Mouse (Mus musculus) MEL (cell line): ENCODE measurements around the gene Ttc24. TPM values are rescaled to one million over a fixed set of nuclear protein-coding genes. Genes with fewer than 3 reads are reported as not detected.

Source experiments
- DNase-seq: peaks from one replicate; pipeline ENCODE4 v3.0.0; 2011; ENCODE audit warnings: low read depth, low spot score
- H3K27ac ChIP-seq: 2 replicates; pipeline ENCODE4 v1.5.1; 2012; ENCODE audit warnings: low read depth, mild to moderate bottlenecking, control low read depth, low read length, moderate library complexity; ENCODE audit not compliant: control insufficient read depth
- H3K27me3 ChIP-seq, 2 experiments: fragments of 150-350 bp in 1 of 2; sonication (generic) in 1 of 2; 2 replicates each; pipeline ENCODE4 v1.6.1; 2012; ENCODE audit warnings: low read length in 2 of 2, mild to moderate bottlenecking in 2 of 2, improper control_type of control experiment in 1 of 2, moderate library complexity in 1 of 2; ENCODE audit not compliant: insufficient read depth in 2 of 2, control insufficient read depth in 1 of 2
- H3K36me3 ChIP-seq, 2 experiments: 2 replicates each; pipeline ENCODE4 v1.6.1; 2012 to 2014; ENCODE audit warnings: low read length in 2 of 2, improper control_type of control experiment in 1 of 2, inconsistent platforms in 1 of 2, mild to moderate bottlenecking in 1 of 2; ENCODE audit not compliant: insufficient read depth in 2 of 2, control insufficient read depth in 1 of 2
- H3K4me1 ChIP-seq, 2 experiments: fragments of 150-350 bp in 1 of 2; sonication (generic) in 1 of 2; 2 replicates each; pipeline ENCODE4 v1.6.1; 2012; ENCODE audit warnings: low read length in 2 of 2, improper control_type of control experiment in 1 of 2, mild to moderate bottlenecking in 1 of 2; ENCODE audit not compliant: insufficient read depth in 2 of 2, control insufficient read depth in 1 of 2
- H3K4me3 ChIP-seq, 2 experiments: fragments of 150-350 bp in 1 of 2; sonication (generic) in 1 of 2; 2 replicates each; pipeline ENCODE4 v1.5.1; 2012; ENCODE audit warnings: low read depth in 2 of 2, low read length in 2 of 2, mild to moderate bottlenecking in 2 of 2, moderate library complexity in 2 of 2, control low read depth in 1 of 2, improper control_type of control experiment in 1 of 2; ENCODE audit not compliant: control insufficient read depth in 1 of 2, insufficient read depth in 1 of 2
- H3K79me2 ChIP-seq: 2 replicates; pipeline ENCODE4 v1.6.1; 2012; ENCODE audit warnings: mild to moderate bottlenecking, low read length, moderate library complexity; ENCODE audit not compliant: control insufficient read depth, poor library complexity, insufficient read depth
- H3K9ac ChIP-seq: 2 replicates; pipeline ENCODE4 v1.6.1; 2012; ENCODE audit warnings: low read depth, mild to moderate bottlenecking, control low read depth, low read length, moderate library complexity; ENCODE audit not compliant: control insufficient read depth, poor library complexity, severe bottlenecking
- H3K9me3 ChIP-seq: fragments of 150-350 bp; sonication (generic); replicated peaks from 2 replicates; pipeline ENCODE4 v1.6.1; 2012; ENCODE audit warnings: mild to moderate bottlenecking, low read length, improper control_type of control experiment, moderate library complexity; ENCODE audit not compliant: insufficient read depth
- BHLHE40 ChIP-seq: IDR thresholded peaks from 2 replicates; pipeline ENCODE4 v1.6.1; 2012; ENCODE audit warnings: low read depth, mild to moderate bottlenecking, inconsistent platforms, low read length, improper control_type of control experiment, borderline replicate concordance
- CHD2 ChIP-seq: IDR thresholded peaks from 2 replicates; pipeline ENCODE4 v1.6.1; 2011; ENCODE audit warnings: low read length, improper control_type of control experiment
- GATA1 ChIP-seq: IDR thresholded peaks from 2 replicates; pipeline ENCODE4 v1.6.1; 2011; ENCODE audit warnings: low read depth, low read length, improper control_type of control experiment
- HCFC1 ChIP-seq: IDR thresholded peaks from 2 replicates; pipeline ENCODE4 v1.6.1; 2012; ENCODE audit warnings: low read depth, mild to moderate bottlenecking, inconsistent platforms, low read length, improper control_type of control experiment, moderate library complexity
- MAZ ChIP-seq: IDR thresholded peaks from 2 replicates; pipeline ENCODE4 v1.6.1; 2012; ENCODE audit warnings: low read depth, mild to moderate bottlenecking, inconsistent platforms, low read length, improper control_type of control experiment
- MEF2A ChIP-seq: IDR thresholded peaks from 2 replicates; pipeline ENCODE4 v1.6.1; 2014; ENCODE audit warnings: low read depth, mild to moderate bottlenecking, inconsistent platforms, low read length, improper control_type of control experiment; ENCODE audit not compliant: poor library complexity, insufficient replicate concordance, severe bottlenecking; ENCODE audit errors: extremely low read depth
- MYB ChIP-seq: IDR thresholded peaks from 2 replicates; pipeline ENCODE4 v1.6.1; 2011; ENCODE audit warnings: mild to moderate bottlenecking, low read depth, low read length, improper control_type of control experiment
- MYC ChIP-seq: IDR thresholded peaks from 2 replicates; pipeline ENCODE4 v1.6.1; 2011; ENCODE audit warnings: low read depth, mild to moderate bottlenecking, low read length, improper control_type of control experiment, moderate library complexity
- RCOR1 ChIP-seq: IDR thresholded peaks from 2 replicates; pipeline ENCODE4 v1.6.1; 2012; ENCODE audit warnings: low read depth, mild to moderate bottlenecking, inconsistent platforms, low read length, improper control_type of control experiment
- SMC3 ChIP-seq: IDR thresholded peaks from 2 replicates; pipeline ENCODE4 v1.6.1; 2011; ENCODE audit warnings: low read depth, low read length, improper control_type of control experiment
- TAL1 ChIP-seq: IDR thresholded peaks from 2 replicates; pipeline ENCODE4 v1.6.1; 2012; ENCODE audit warnings: mild to moderate bottlenecking, inconsistent platforms, low read length, moderate library complexity, mixed read lengths
- TBP ChIP-seq: IDR thresholded peaks from 2 replicates; pipeline ENCODE4 v1.8.0; 2011; ENCODE audit warnings: low read depth, low read length, improper control_type of control experiment
- USF1 ChIP-seq: IDR thresholded peaks from 2 replicates; pipeline ENCODE4 v1.6.1; 2014; ENCODE audit warnings: low read depth, mild to moderate bottlenecking, inconsistent platforms, low read length, improper control_type of control experiment, moderate library complexity
- USF2 ChIP-seq, 2 experiments: IDR thresholded peaks; 2 replicates each; pipeline ENCODE4 v1.6.1; 2011 to 2012; ENCODE audit warnings: improper control_type of control experiment in 2 of 2, low read length in 2 of 2, borderline replicate concordance in 1 of 2, inconsistent platforms in 1 of 2, low read depth in 1 of 2, mild to moderate bottlenecking in 1 of 2; ENCODE audit not compliant: insufficient read depth in 1 of 2
- ZC3H11A ChIP-seq: IDR thresholded peaks from 2 replicates; pipeline ENCODE4 v1.6.1; 2012; ENCODE audit warnings: low read depth, mild to moderate bottlenecking, inconsistent platforms, low read length, improper control_type of control experiment
- ZNF384 ChIP-seq: IDR thresholded peaks from 2 replicates; pipeline ENCODE4 v1.6.1; 2012; ENCODE audit warnings: low read depth, mild to moderate bottlenecking, inconsistent platforms, low read length, improper control_type of control experiment
- polyA plus RNA-seq, 2 experiments: library from polyadenylated mRNA; stranded (reverse) in 1 of 2; unstranded in 1 of 2; fragments of >175 nt in 1 of 2; fragments of >200 nt in 1 of 2; gene quantifications; 2 replicates each; pipeline versions ENCODE4 v1.2.1 to v1.2.4; 2012; ENCODE audit warnings: low replicate concordance in 2 of 2, low read depth in 1 of 2; ENCODE audit not compliant: insufficient read length in 2 of 2, insufficient read depth in 1 of 2, missing spikeins in 1 of 2
- total RNA-seq: library from RNA; depleted of rRNA; stranded (reverse); fragments of 300-350 nt; gene quantifications from 2 replicates; pipeline ENCODE4 v1.2.3, GENCODE M21; 2012

Gene Ttc24
- total and polyA plus RNA-seq, 3 experiments: not detected

- 0 out of 4 replicates have a peak, but pooled peaks cover 0 to 6% of the 10 kb centered on the region in 2 experiments for H3K4me1 ChIP-seq
- H3K27me3 ChIP-seq: no peaks in the 10 kb centered on the region
- no peaks in the 10 kb centered on the region for H3K9me3 ChIP-seq
- TF ChIP-seq MYC (no peak), TAL1 (no peak), MYB (no peak), GATA1 (no peak), ZC3H11A (no peak), HCFC1 (no peak), TBP (no peak), RCOR1 (no peak)
- no peak for DNase-seq
- H3K9ac ChIP-seq: no peak overlapping the region
- no peak overlapping the region for H3K27ac ChIP-seq
- H3K36me3 ChIP-seq: no peaks in the 10 kb centered on the region; a peak in 1 of 4 replicates
- no peaks in the 10 kb centered on the region for H3K79me2 ChIP-seq
- no peak overlapping the region for H3K4me3 ChIP-seq
Measured at GRCm38 (mm10) chr3:88102611-88103010, 24.5 kb upstream of the Ttc24 start.

GRCm38 (mm10) chr3:88102196-88102595 lies 24.1 kb upstream of the Ttc24 start:
- Histone ChIP-seq H3K27me3 (no peaks in the 10 kb centered on the region), H3K9me3 (no peaks in the 10 kb centered on the region), H3K9ac (no peak overlapping the region), H3K4me3 (no peak overlapping the region), H3K4me1 (0 out of 4 replicates have a peak, but pooled peaks cover 0 to 6% of the 10 kb centered on the region in 2 experiments), H3K36me3 (no peaks in the 10 kb centered on the region; a peak in 1 of 4 replicates), H3K79me2 (no peaks in the 10 kb centered on the region), H3K27ac (no peak overlapping the region)
- DNase-seq: no peak
- no peak for TF ChIP-seq USF1
- TF ChIP-seq TAL1: no peak
- no peak for TF ChIP-seq CHD2
- TF ChIP-seq USF2 (IDR thresholded peaks at IDR 0.05; ENCODE audit: borderline replicate concordance in 1 of 2, insufficient read depth in 1 of 2, low read depth in 1 of 2, low read length in 2 of 2): no peak
- TF ChIP-seq MAZ: no peak
- TF ChIP-seq MYB: no peak
- no peak for TF ChIP-seq RCOR1
- TF ChIP-seq BHLHE40: no peak
- no peak for TF ChIP-seq MEF2A
- TF ChIP-seq ZNF384: no peak
- TF ChIP-seq MYC: no peak
- TF ChIP-seq SMC3: no peak
